Comparison of ENCODE assay signal across 12 mouse cellular contexts in genomic region chr8:84797256-84797797, GRCm38 (mm10). TPM values are rescaled to one million over a fixed set of nuclear protein-coding genes. Genes with fewer than 3 reads are reported as not detected.
DNase-seq lines count a peak whose midpoint lies in the region; ATAC-seq and TF ChIP-seq lines count a peak whose summit lies in the region.
"Had no signal": no experiment of that assay in that cellular context is flagged by ENCODE, and none has a peak within 500 bp of the region (broad histone marks: within the 10 kb centered on the region; RNA-seq: fewer than 3 reads in every experiment).

No protein-coding gene starts in this region.

- H3K27me3 ChIP-seq in midbrain, embryonic 14.5 days (ENCODE audit: control insufficient read depth, insufficient read depth, low read length) = peaks cover 74% of the 10 kb centered on the region
- peaks cover 38% of the 10 kb centered on the region for H3K27me3 ChIP-seq in midbrain, postnatal 0 days (ENCODE audit: insufficient read depth, low read length)
- peaks cover 12% of the 10 kb centered on the region; the same call in 1 of the 2 replicates for H3K27me3 ChIP-seq in embryonic facial prominence, embryonic 14.5 days (replicated peaks; ENCODE audit: control insufficient read depth, insufficient read depth, low read length)
- peaks cover 90% of the 10 kb centered on the region for H3K27me3 ChIP-seq in neural tube, embryonic 13.5 days

- 0 out of 2 replicates have a peak, but pooled peaks cover 3% of the 10 kb centered on the region for H3K36me3 ChIP-seq in midbrain, embryonic 14.5 days (ENCODE audit: control insufficient read depth, insufficient read depth, low read length)
- H3K36me3 ChIP-seq in midbrain, postnatal 0 days (ENCODE audit: insufficient read depth, low read length) = no peaks in the 10 kb centered on the region
- H3K36me3 ChIP-seq in embryonic facial prominence, embryonic 14.5 days (ENCODE audit: control insufficient read depth, insufficient read depth, low read length) = peaks cover 19% of the 10 kb centered on the region
- H3K36me3 ChIP-seq in neural tube, embryonic 13.5 days = no peaks in the 10 kb centered on the region

- H3K4me1 ChIP-seq in midbrain, embryonic 14.5 days (ENCODE audit: control insufficient read depth, insufficient read depth, low read length) = peaks cover 11% of the 10 kb centered on the region; the same call in 1 of the 2 replicates
- no peaks in the 10 kb centered on the region for H3K4me1 ChIP-seq in midbrain, postnatal 0 days (ENCODE audit: insufficient read depth, low read length)
- peaks cover 44% of the 10 kb centered on the region for H3K4me1 ChIP-seq in embryonic facial prominence, embryonic 14.5 days (ENCODE audit: control insufficient read depth, insufficient read depth, low read length)
- peaks cover 83% of the 10 kb centered on the region for H3K4me1 ChIP-seq in neural tube, embryonic 13.5 days (replicated peaks)

- WGBS in midbrain, embryonic 14.5 days = 76% methylated on average over 15 of the region's 15 CpGs
- WGBS in midbrain, postnatal 0 days = 73% methylated on average over 15 of the region's 15 CpGs
- 81% methylated on average over 15 of the region's 15 CpGs for WGBS in embryonic facial prominence, embryonic 14.5 days
- WGBS in neural tube, embryonic 13.5 days = 74% methylated on average over 15 of the region's 15 CpGs

- H3K27ac ChIP-seq in midbrain, embryonic 14.5 days (replicated peaks; ENCODE audit: low read depth, low read length) = no peak overlapping the region
- no peak overlapping the region for H3K27ac ChIP-seq in midbrain, postnatal 0 days (ENCODE audit: low read depth, low read length)
- H3K27ac ChIP-seq in embryonic facial prominence, embryonic 14.5 days (replicated peaks; ENCODE audit: low read depth, low read length) = no peak overlapping the region
- no peak overlapping the region for H3K27ac ChIP-seq in neural tube, embryonic 13.5 days (replicated peaks)

- no peak overlapping the region for H3K9ac ChIP-seq in midbrain, embryonic 14.5 days (replicated peaks; ENCODE audit: low read length)
- no peak overlapping the region for H3K9ac ChIP-seq in midbrain, postnatal 0 days (replicated peaks; ENCODE audit: low read length, poor library complexity, severe bottlenecking)
- 0 out of 2 replicates have a peak overlapping the region, but pooled peaks have one; percentile 95 for H3K9ac ChIP-seq in embryonic facial prominence, embryonic 14.5 days (ENCODE audit: low read depth, low read length)
- H3K9ac ChIP-seq in neural tube, embryonic 13.5 days = 0 out of 2 replicates have a peak overlapping the region, but pooled peaks have one; percentile 94

- no peaks in the 10 kb centered on the region for H3K9me3 ChIP-seq in midbrain, embryonic 14.5 days (ENCODE audit: control insufficient read depth, low read length)
- no peaks in the 10 kb centered on the region for H3K9me3 ChIP-seq in midbrain, postnatal 0 days (ENCODE audit: low read length)
- H3K9me3 ChIP-seq in embryonic facial prominence, embryonic 14.5 days (ENCODE audit: control insufficient read depth, low read length) = no peaks in the 10 kb centered on the region
- no peaks in the 10 kb centered on the region for H3K9me3 ChIP-seq in neural tube, embryonic 13.5 days

- H3K4me3 ChIP-seq in midbrain, embryonic 14.5 days (replicated peaks; ENCODE audit: low read depth, low read length) = no peak overlapping the region
- H3K4me3 ChIP-seq in midbrain, postnatal 0 days (ENCODE audit: low read depth, low read length) = no peak overlapping the region
- H3K4me3 ChIP-seq in embryonic facial prominence, embryonic 14.5 days (ENCODE audit: low read depth, low read length) = peak overlapping the region; percentile 71; the same call in 1 of the 2 replicates
- peak overlapping the region; percentile 77 for H3K4me3 ChIP-seq in neural tube, embryonic 13.5 days

- peak overlapping the region; percentile 97 for H3K4me2 ChIP-seq in midbrain, embryonic 14.5 days (ENCODE audit: low read length)
- H3K4me2 ChIP-seq in midbrain, postnatal 0 days (ENCODE audit: low read depth, low read length, poor library complexity, severe bottlenecking) = no peak overlapping the region
- peak overlapping the region; percentile 89 for H3K4me2 ChIP-seq in embryonic facial prominence, embryonic 14.5 days (ENCODE audit: low read depth, low read length)
- peak overlapping the region; percentile 83 for H3K4me2 ChIP-seq in neural tube, embryonic 13.5 days
- H3K4me2 ChIP-seq: liver, embryonic 11.5 days had no signal

- no peak for TF ChIP-seq CTCF in midbrain, postnatal 0 days (IDR thresholded peaks at IDR 0.05)

- peak; percentile 45 to 54 for DNase-seq in heart, adult 18-20 months
- DNase-seq in heart, adult 11 months = no peak
- DNase-seq in midbrain, embryonic 14.5 days = no peak
- no peak for DNase-seq in midbrain, postnatal 0 days (ENCODE audit: low spot score)
- DNase-seq in embryonic facial prominence, embryonic 14.5 days (ENCODE audit: low spot score) = no peak
- no peak for DNase-seq in c-Kit-positive CD71-positive TER-119-positive erythroid progenitor cells, embryonic 14.5 days (ENCODE audit: low spot score)
- DNase-seq in frontal cortex, postnatal 10 days (ENCODE audit: low spot score in 2 of 2) = no peak
- DNase-seq: kidney, adult 18-20 months; lung, postnatal 4 days had no signal

- no peak for ATAC-seq in midbrain, embryonic 14.5 days (ENCODE audit: low FRiP score, low TSS enrichment)
- no peak for ATAC-seq in midbrain, postnatal 0 days (ENCODE audit: low FRiP score)
- ATAC-seq in embryonic facial prominence, embryonic 14.5 days (ENCODE audit: low read depth) = no peak
- no peak for ATAC-seq in neural tube, embryonic 13.5 days (ENCODE audit: low read depth)
- ATAC-seq: CD4-positive, CD25-positive, alpha-beta regulatory T cell, adult 4 months had no signal

RNA-seq across cellular contexts. Expression of gene Nfix, which starts 2.8 kb away (rescaled TPM):
- 100 to 1,000 TPM; 250 to 260 TPM for total RNA-seq in heart, adult 18-20 months (2021)
- polyA plus RNA-seq in midbrain, embryonic 14.5 days (2014; fragmentation: Nextera tagmentation; extraction: Ambion mirVana) = 45.9 and 49.8 TPM in 2 replicates
- total RNA-seq in midbrain, postnatal 0 days (2014; rRNA removed) = 40.1 and 62.5 TPM in 2 replicates
- 41.7 and 53.7 TPM in 2 replicates for polyA plus RNA-seq in midbrain, postnatal 0 days (2015; fragmentation: Nextera tagmentation; extraction: Ambion mirVana)
- 64.0 and 67.4 TPM in 2 replicates for polyA plus RNA-seq in embryonic facial prominence, embryonic 14.5 days (2014; fragmentation: Nextera tagmentation; extraction: Ambion mirVana)
- 28.7 and 34.4 TPM in 2 replicates for polyA plus RNA-seq in neural tube, embryonic 13.5 days (2015; fragmentation: Nextera tagmentation; extraction: Ambion mirVana)

RNA-seq across cellular contexts. Expression of gene Dand5, which starts 25.3 kb away (rescaled TPM):
- total RNA-seq in heart, adult 18-20 months (2021) = 10 to 100 TPM; 10.0 to 13.2 TPM
- polyA plus RNA-seq in midbrain, embryonic 14.5 days (2014; fragmentation: Nextera tagmentation; extraction: Ambion mirVana) = 9.9 and 12.7 TPM in 2 replicates
- total RNA-seq in midbrain, postnatal 0 days (2014; rRNA removed) = 7.6 and 7.7 TPM in 2 replicates
- 12.6 and 14.5 TPM in 2 replicates for polyA plus RNA-seq in midbrain, postnatal 0 days (2015; fragmentation: Nextera tagmentation; extraction: Ambion mirVana)
- polyA plus RNA-seq in embryonic facial prominence, embryonic 14.5 days (2014; fragmentation: Nextera tagmentation; extraction: Ambion mirVana) = 5.8 and 6.8 TPM in 2 replicates
- 12.3 and 12.8 TPM in 2 replicates for polyA plus RNA-seq in neural tube, embryonic 13.5 days (2015; fragmentation: Nextera tagmentation; extraction: Ambion mirVana)

RNA-seq across cellular contexts. Expression of gene Gadd45gip1, which starts 34.0 kb away (rescaled TPM):
- 10 to 100 TPM; 31.5 to 35.7 TPM for total RNA-seq in heart, adult 18-20 months (2021)
- 32.7 and 35.8 TPM in 2 replicates for polyA plus RNA-seq in midbrain, embryonic 14.5 days (2014; fragmentation: Nextera tagmentation; extraction: Ambion mirVana)
- total RNA-seq in midbrain, postnatal 0 days (2014; rRNA removed) = 27.5 and 28.2 TPM in 2 replicates
- polyA plus RNA-seq in midbrain, postnatal 0 days (2015; fragmentation: Nextera tagmentation; extraction: Ambion mirVana) = 42.9 and 45.1 TPM in 2 replicates
- 41.3 and 41.5 TPM in 2 replicates for polyA plus RNA-seq in embryonic facial prominence, embryonic 14.5 days (2014; fragmentation: Nextera tagmentation; extraction: Ambion mirVana)
- polyA plus RNA-seq in neural tube, embryonic 13.5 days (2015; fragmentation: Nextera tagmentation; extraction: Ambion mirVana) = 35.1 and 39.8 TPM in 2 replicates

RNA-seq across cellular contexts. Expression of gene Rad23a, which starts 43.1 kb away (rescaled TPM):
- 10 to 100 TPM; 88.5 to 96.7 TPM for total RNA-seq in heart, adult 18-20 months (2021)
- polyA plus RNA-seq in midbrain, embryonic 14.5 days (2014; fragmentation: Nextera tagmentation; extraction: Ambion mirVana) = 83.4 and 84.3 TPM in 2 replicates
- total RNA-seq in midbrain, postnatal 0 days (2014; rRNA removed) = 43.8 and 57.5 TPM in 2 replicates
- 83.5 and 88.3 TPM in 2 replicates for polyA plus RNA-seq in midbrain, postnatal 0 days (2015; fragmentation: Nextera tagmentation; extraction: Ambion mirVana)
- 109 and 111 TPM in 2 replicates for polyA plus RNA-seq in embryonic facial prominence, embryonic 14.5 days (2014; fragmentation: Nextera tagmentation; extraction: Ambion mirVana)
- 69.9 and 74.2 TPM in 2 replicates for polyA plus RNA-seq in neural tube, embryonic 13.5 days (2015; fragmentation: Nextera tagmentation; extraction: Ambion mirVana)

RNA-seq across cellular contexts. Expression of gene Calr, which starts 49.4 kb away (rescaled TPM):
- 100 to 1,000 TPM; 297 to 306 TPM for total RNA-seq in heart, adult 18-20 months (2021)
- polyA plus RNA-seq in midbrain, embryonic 14.5 days (2014; fragmentation: Nextera tagmentation; extraction: Ambion mirVana) = 434 and 525 TPM in 2 replicates
- total RNA-seq in midbrain, postnatal 0 days (2014; rRNA removed) = 369 and 436 TPM in 2 replicates
- 444 and 445 TPM in 2 replicates for polyA plus RNA-seq in midbrain, postnatal 0 days (2015; fragmentation: Nextera tagmentation; extraction: Ambion mirVana)
- polyA plus RNA-seq in embryonic facial prominence, embryonic 14.5 days (2014; fragmentation: Nextera tagmentation; extraction: Ambion mirVana) = 805 and 891 TPM in 2 replicates
- polyA plus RNA-seq in neural tube, embryonic 13.5 days (2015; fragmentation: Nextera tagmentation; extraction: Ambion mirVana) = 766 and 971 TPM in 2 replicates

Comparison
In these comparisons a context has a peak if more than half of its experiments do, and no peak if none do; other contexts are left out.
1. DNase-seq: peak in heart, adult 18-20 months (2 of 2); none in heart, adult 11 months (single experiment), midbrain, embryonic 14.5 days (single experiment), midbrain, postnatal 0 days (single experiment), embryonic facial prominence, embryonic 14.5 days (single experiment), c-Kit-positive CD71-positive TER-119-positive erythroid progenitor cells, embryonic 14.5 days (single experiment) and frontal cortex, postnatal 10 days (0 of 2).
2. H3K4me3 ChIP-seq: peak in embryonic facial prominence, embryonic 14.5 days (single experiment) and neural tube, embryonic 13.5 days (single experiment); none in midbrain, embryonic 14.5 days (single experiment) and midbrain, postnatal 0 days (single experiment).
3. H3K9ac ChIP-seq: peak in embryonic facial prominence, embryonic 14.5 days (single experiment) and neural tube, embryonic 13.5 days (single experiment); none in midbrain, embryonic 14.5 days (single experiment) and midbrain, postnatal 0 days (single experiment).